Mouse (Mus musculus) heart, postnatal 0 days (tissue): ENCODE data around the gene Sept9.

Experiments
- CTCF ChIP-seq: IDR thresholded peaks from 2 replicates; pipeline ENCODE4 v1.5.1; 2016; ENCODE audit warnings: antibody characterized with exemption, control low read depth, low read depth
- EP300 ChIP-seq: IDR thresholded peaks from 2 replicates; pipeline ENCODE4 v1.6.1; 2016; ENCODE audit warnings: antibody characterized with exemption, low read depth

DNA sequence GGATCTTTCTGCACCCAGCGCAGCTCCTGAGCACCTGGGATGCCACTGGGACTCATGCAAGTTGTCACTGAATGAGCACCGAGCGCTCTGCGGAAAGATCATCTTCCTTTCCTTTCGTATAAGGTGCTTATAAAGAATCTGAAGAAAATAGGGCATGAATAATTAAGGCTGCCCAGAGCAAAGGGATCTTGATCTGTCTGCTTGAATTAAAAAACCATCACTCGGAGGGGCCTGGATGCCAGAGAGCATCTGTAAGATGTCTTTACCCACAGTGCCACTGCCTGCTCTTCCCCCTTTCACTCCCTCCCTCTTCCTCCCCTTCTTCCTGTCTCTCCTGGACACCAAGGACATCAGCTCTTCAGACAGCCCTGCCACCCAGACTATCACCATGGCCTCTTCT is 168.5 kb downstream of the Sept9 start:
- no peak for TF ChIP-seq EP300
- no peak for TF ChIP-seq CTCF
